Mouse (Mus musculus) embryonic fibroblast, embryonic 13.5 days (primary cell): ENCODE results near the gene Actl6a.
"Not testable (repeated sequence)": the region's sequence is repeated elsewhere in the genome, so short reads cannot be mapped to it uniquely, and the experiment has no call there.

ENCODE experiments used
- CTCF ChIP-seq: IDR thresholded peaks from 2 replicates; pipeline ENCODE4 v1.5.1; 2011; ENCODE audit warnings: mild to moderate bottlenecking, control low read depth, low read length, moderate library complexity, borderline replicate concordance; ENCODE audit not compliant: insufficient read depth
- POLR2A ChIP-seq: IDR thresholded peaks from 2 replicates; pipeline ENCODE4 v1.6.1; 2011; ENCODE audit warnings: low read depth, mild to moderate bottlenecking, control low read depth, low read length, moderate library complexity

DNA sequence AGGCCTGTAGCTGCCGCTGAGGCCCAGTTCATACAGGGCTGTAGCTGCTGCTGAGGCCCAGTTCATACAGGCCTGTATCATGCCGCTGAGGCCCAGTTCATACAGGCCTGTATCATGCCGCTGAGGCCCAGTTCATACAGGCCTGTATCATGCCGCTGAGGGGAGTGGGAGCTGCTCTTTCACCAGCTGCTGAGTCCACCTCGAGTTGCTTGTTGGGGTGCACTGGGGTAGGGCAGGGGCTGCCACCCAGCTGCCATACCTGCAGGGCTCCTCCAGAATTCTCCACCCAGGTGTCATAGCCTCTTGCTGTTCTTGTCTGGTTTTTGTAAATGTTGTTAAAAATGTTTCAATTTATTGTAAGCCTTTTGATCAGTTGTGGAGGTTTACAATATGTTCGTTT, 11.3 kb downstream of the Actl6a start:
- TF ChIP-seq CTCF, POLR2A: not testable (repeated sequence)
